ENCODE assay signal across 16 mouse cellular contexts in the genomic region with DNA sequence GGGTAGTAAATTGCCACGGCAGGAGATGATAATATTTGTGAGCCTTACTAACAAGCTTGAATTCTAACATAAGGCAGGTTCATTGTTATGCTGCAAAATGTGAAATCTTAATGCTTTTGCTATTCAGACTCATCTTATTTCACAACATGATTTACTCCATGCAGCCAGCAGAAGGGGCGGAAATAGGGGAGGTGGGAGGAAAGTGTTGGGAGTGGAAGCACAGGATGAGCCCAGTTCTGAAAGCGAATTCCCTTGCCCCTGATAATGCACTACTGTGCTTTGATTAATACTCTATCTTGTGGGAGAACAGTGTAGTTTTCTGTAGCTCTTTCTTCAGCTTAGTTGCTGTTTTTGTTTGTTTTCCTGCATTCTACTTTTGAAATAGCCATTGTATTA.
A peak's percentile ranks its signal among the peaks of the same experiment; 100 is the strongest.
DNase-seq lines count a peak whose midpoint lies in the region; ATAC-seq lines count a peak whose summit lies in the region.
"Had no signal": no experiment of that assay in that cellular context is flagged by ENCODE, and none has a peak within 500 bp of the region (broad histone marks: within the 10 kb centered on the region; RNA-seq: fewer than 3 reads in every experiment).

No protein-coding gene starts in this region.

- ATAC-seq in forebrain, embryonic 15.5 days (replicated peaks), result no peak
- no peak for ATAC-seq in midbrain, embryonic 15.5 days (replicated peaks)
- ATAC-seq in midbrain, embryonic 11.5 days (ENCODE audit: low FRiP score), result no peak
- no peak for ATAC-seq in hindbrain, embryonic 15.5 days (ENCODE audit: low FRiP score, low read depth)
- ATAC-seq: inflammation-experienced regulatory T-cells, adult 6 months; lung, postnatal 0 days had no signal

- peak overlapping the region; percentile 77 for H3K27ac ChIP-seq in forebrain, embryonic 15.5 days (replicated peaks)
- no peak overlapping the region for H3K27ac ChIP-seq in forebrain, embryonic 10.5 days
- 0 out of 2 replicates have a peak overlapping the region, but pooled peaks have one; percentile 56 for H3K27ac ChIP-seq in midbrain, embryonic 15.5 days
- no peak overlapping the region for H3K27ac ChIP-seq in midbrain, embryonic 11.5 days (ENCODE audit: low read depth, low read length)
- H3K27ac ChIP-seq in hindbrain, embryonic 15.5 days (replicated peaks), result 0 out of 2 replicates have a peak overlapping the region, but pooled peaks have one; percentile 7
- H3K27ac ChIP-seq: limb, embryonic 13.5 days; liver, embryonic 15.5 days had no signal

- H3K4me2 ChIP-seq in forebrain, embryonic 15.5 days (replicated peaks), result peak overlapping the region; percentile 31
- peak overlapping the region; percentile 32; the same call in 1 of the 2 replicates for H3K4me2 ChIP-seq in midbrain, embryonic 15.5 days
- H3K4me2 ChIP-seq in midbrain, embryonic 11.5 days, result no peak overlapping the region
- peak overlapping the region; percentile 45 for H3K4me2 ChIP-seq in hindbrain, embryonic 15.5 days
- H3K4me2 ChIP-seq: limb, embryonic 13.5 days; liver, embryonic 15.5 days had no signal

- no peaks in the 10 kb centered on the region for H3K9me3 ChIP-seq in forebrain, embryonic 15.5 days
- H3K9me3 ChIP-seq in forebrain, embryonic 10.5 days, result no peaks in the 10 kb centered on the region
- H3K9me3 ChIP-seq in midbrain, embryonic 15.5 days, result no peaks in the 10 kb centered on the region
- no peaks in the 10 kb centered on the region for H3K9me3 ChIP-seq in midbrain, embryonic 11.5 days (ENCODE audit: control insufficient read depth, low read length)
- H3K9me3 ChIP-seq in hindbrain, embryonic 15.5 days, result no peaks in the 10 kb centered on the region
- H3K9me3 ChIP-seq: limb, embryonic 13.5 days; liver, embryonic 15.5 days had no signal

- H3K4me3 ChIP-seq in forebrain, embryonic 15.5 days, result no peak overlapping the region
- no peak overlapping the region for H3K4me3 ChIP-seq in forebrain, embryonic 10.5 days
- H3K4me3 ChIP-seq in midbrain, embryonic 15.5 days, result no peak overlapping the region
- H3K4me3 ChIP-seq in midbrain, embryonic 11.5 days (ENCODE audit: low read depth, low read length), result no peak overlapping the region
- peak overlapping the region; percentile 11; the same call in 1 of the 2 replicates for H3K4me3 ChIP-seq in hindbrain, embryonic 15.5 days
- H3K4me3 ChIP-seq: limb, embryonic 13.5 days; liver, embryonic 15.5 days had no signal

- 63% methylated on average over 3 of the region's 3 CpGs for WGBS in forebrain, embryonic 15.5 days
- WGBS in forebrain, embryonic 10.5 days, result 84% methylated on average over 3 of the region's 3 CpGs
- 60% methylated on average over 3 of the region's 3 CpGs for WGBS in midbrain, embryonic 15.5 days
- 74% methylated on average over 3 of the region's 3 CpGs for WGBS in midbrain, embryonic 11.5 days
- whole genome bisulfite sequencing in hindbrain, embryonic 15.5 days, result 46% methylated on average over 3 of the region's 3 CpGs

- H3K4me1 ChIP-seq in forebrain, embryonic 15.5 days, result 0 out of 2 replicates have a peak, but pooled peaks cover 8% of the 10 kb centered on the region
- H3K4me1 ChIP-seq in forebrain, embryonic 10.5 days, result peaks cover 19% of the 10 kb centered on the region
- H3K4me1 ChIP-seq in midbrain, embryonic 15.5 days, result no peaks in the 10 kb centered on the region; the same call in 1 of the 2 replicates
- H3K4me1 ChIP-seq in midbrain, embryonic 11.5 days (ENCODE audit: control insufficient read depth, insufficient read depth, low read length), result peaks cover 3% of the 10 kb centered on the region; the same call in 1 of the 2 replicates
- peaks cover 8% of the 10 kb centered on the region; the same call in 1 of the 2 replicates for H3K4me1 ChIP-seq in hindbrain, embryonic 15.5 days (replicated peaks)
- H3K4me1 ChIP-seq: limb, embryonic 13.5 days; liver, embryonic 15.5 days had no signal

- DNase-seq in forebrain, embryonic 10.5 days (ENCODE audit: extremely low spot score, low spot score), result no peak
- DNase-seq in midbrain, embryonic 11.5 days (ENCODE audit: low spot score, missing footprints), result no peak
- DNase-seq in telencephalon, adult 2 months (ENCODE audit: low read depth, low spot score), result peak; percentile 3
- DNase-seq in frontal cortex, postnatal 25 days (ENCODE audit: low spot score in 2 of 2), result no peak
- DNase-seq: gastrocnemius, postnatal 25 days; kidney, adult 8-10 months; kidney, postnatal 36 days; thymus, postnatal 25 days had no signal

- H3K9ac ChIP-seq in forebrain, embryonic 15.5 days (replicated peaks), result no peak overlapping the region
- H3K9ac ChIP-seq in midbrain, embryonic 15.5 days, result no peak overlapping the region
- H3K9ac ChIP-seq in midbrain, embryonic 11.5 days (ENCODE audit: low read length), result no peak overlapping the region
- no peak overlapping the region for H3K9ac ChIP-seq in hindbrain, embryonic 15.5 days
- H3K9ac ChIP-seq: limb, embryonic 13.5 days; liver, embryonic 15.5 days had no signal

- no peaks in the 10 kb centered on the region for H3K27me3 ChIP-seq in forebrain, embryonic 15.5 days
- peaks cover 52% of the 10 kb centered on the region for H3K27me3 ChIP-seq in forebrain, embryonic 10.5 days (ENCODE audit: poor library complexity, severe bottlenecking)
- H3K27me3 ChIP-seq in midbrain, embryonic 15.5 days (replicated peaks), result no peaks in the 10 kb centered on the region
- no peaks in the 10 kb centered on the region; the same call in 1 of the 2 replicates for H3K27me3 ChIP-seq in midbrain, embryonic 11.5 days (ENCODE audit: control insufficient read depth, insufficient read depth, low read length)
- H3K27me3 ChIP-seq in hindbrain, embryonic 15.5 days, result no peaks in the 10 kb centered on the region
- H3K27me3 ChIP-seq: CH12.LX; limb, embryonic 13.5 days; liver, embryonic 15.5 days had no signal

- H3K36me3 ChIP-seq in forebrain, embryonic 15.5 days, result no peaks in the 10 kb centered on the region
- no peaks in the 10 kb centered on the region for H3K36me3 ChIP-seq in forebrain, embryonic 10.5 days (replicated peaks)
- H3K36me3 ChIP-seq in midbrain, embryonic 15.5 days (replicated peaks), result no peaks in the 10 kb centered on the region
- H3K36me3 ChIP-seq in midbrain, embryonic 11.5 days (ENCODE audit: control insufficient read depth, insufficient read depth, low read length), result no peaks in the 10 kb centered on the region
- H3K36me3 ChIP-seq in hindbrain, embryonic 15.5 days, result no peaks in the 10 kb centered on the region
- H3K36me3 ChIP-seq: limb, embryonic 13.5 days; liver, embryonic 15.5 days had no signal

Comparison
In these comparisons a context has a peak if more than half of its experiments do, and no peak if none do; other contexts are left out.
1. H3K27ac ChIP-seq: peak in forebrain, embryonic 15.5 days (single experiment), midbrain, embryonic 15.5 days (single experiment) and hindbrain, embryonic 15.5 days (single experiment); none in forebrain, embryonic 10.5 days (single experiment) and midbrain, embryonic 11.5 days (single experiment).